In genomic region chr10:117081914-117082359, GRCm38 (mm10) we compare ENCODE assay signal across 26 mouse cellular contexts. TPM values are rescaled to one million over a fixed set of nuclear protein-coding genes. Genes with fewer than 3 reads are reported as not detected.
DNase-seq lines count a peak whose midpoint lies in the region; ATAC-seq lines count a peak whose summit lies in the region.
"Had no signal": no experiment of that assay in that cellular context is flagged by ENCODE, and none has a peak within 500 bp of the region (broad histone marks: within the 10 kb centered on the region; RNA-seq: fewer than 3 reads in every experiment).

No protein-coding gene starts in this region.

- no peak overlapping the region for H3K4me3 ChIP-seq in liver, embryonic 12.5 days
- H3K4me3 ChIP-seq: forebrain, embryonic 10.5 days; layer of hippocampus, adult 2 months had no signal

- H3K27ac ChIP-seq in liver, embryonic 12.5 days = peak overlapping the region; percentile 34; the same call in 1 of the 2 replicates
- H3K27ac ChIP-seq: forebrain, embryonic 10.5 days; kidney, postnatal 0 days; layer of hippocampus, adult 2 months had no signal

- 86% methylated on average over 2 of the region's 2 CpGs for WGBS in liver, embryonic 12.5 days (ENCODE audit: insufficient replicate concordance)

- H3K9me3 ChIP-seq in liver, embryonic 12.5 days (replicated peaks) = no peaks in the 10 kb centered on the region
- H3K9me3 ChIP-seq: forebrain, embryonic 10.5 days had no signal

- intact Hi-C loops in heart, postnatal 14 days (cut with DNase I) = no loop called here
- intact Hi-C loops in left cerebral cortex, postnatal 14 days (cut with DNase I) = no loop called here

- peak; percentile 71 for DNase-seq in heart, adult 11 months
- DNase-seq in heart, postnatal 14 days = no peak
- DNase-seq in liver = no peak
- DNase-seq in induced T-regulatory cell, adult 2 months (ENCODE audit: low read depth) = peak; percentile 67
- no peak for DNase-seq in left cerebral cortex, postnatal 14 days (ENCODE audit: low spot score in 2 of 2)
- no peak for DNase-seq in Muller cell, postnatal 12 days (ENCODE audit: inconsistent ontology term)
- DNase-seq in thymus, postnatal 36 days = no peak
- DNase-seq: adrenal gland, postnatal 25 days; cerebellum, adult 18-20 months; cerebellum, postnatal 25 days; forebrain, postnatal 0 days; heart, postnatal 4 days; kidney, adult 18-20 months; layer of hippocampus, postnatal 36 days; midbrain, embryonic 14.5 days; thymus, postnatal 14 days had no signal

- peaks cover 13% of the 10 kb centered on the region for H3K4me1 ChIP-seq in liver, embryonic 12.5 days
- H3K4me1 ChIP-seq: forebrain, embryonic 10.5 days had no signal

- H3K36me3 ChIP-seq in liver, embryonic 12.5 days = peaks cover 91% of the 10 kb centered on the region

- no peak overlapping the region for H3K4me2 ChIP-seq in liver, embryonic 12.5 days

- no peak for ATAC-seq in liver, embryonic 12.5 days
- ATAC-seq: forebrain, postnatal 0 days; hindbrain, embryonic 16.5 days; lung, postnatal 0 days; Patski had no signal

- H3K9ac ChIP-seq in liver, embryonic 12.5 days = 0 out of 2 replicates have a peak overlapping the region, but pooled peaks have one; percentile 7
- H3K9ac ChIP-seq: forebrain, postnatal 0 days had no signal

- no peaks in the 10 kb centered on the region for H3K27me3 ChIP-seq in liver, embryonic 12.5 days (replicated peaks)
- H3K27me3 ChIP-seq: Patski had no signal

RNA-seq across cellular contexts. Expression of gene Cct2, which starts 18.3 kb away (rescaled TPM):
- total RNA-seq in heart, postnatal 14 days (2021) = 100 to 1,000 TPM; 121 to 137 TPM
- 249 and 252 TPM in 2 replicates for polyA plus RNA-seq in liver, embryonic 12.5 days (2016; fragmentation: Nextera tagmentation; extraction: Ambion mirVana)
- total RNA-seq in left cerebral cortex, postnatal 14 days (2021) = 100 to 1,000 TPM; 186 to 187 TPM

RNA-seq across cellular contexts. Expression of gene Lrrc10, which starts 36.8 kb away (rescaled TPM):
- total RNA-seq in heart, postnatal 14 days (2021) = 100 to 1,000 TPM; 247 to 264 TPM
- not detected in 2 replicates for polyA plus RNA-seq in liver, embryonic 12.5 days (2016; fragmentation: Nextera tagmentation; extraction: Ambion mirVana)
- total RNA-seq in left cerebral cortex, postnatal 14 days (2021) = not detected
- total RNA-seq: adrenal gland, postnatal 25 days; forebrain, postnatal 0 days; left cerebral cortex, postnatal 25 days had no signal
- polyA plus RNA-seq: forebrain, embryonic 10.5 days; forebrain, postnatal 0 days; hindbrain, embryonic 16.5 days; kidney, postnatal 0 days; midbrain, embryonic 14.5 days; neural tube, embryonic 14.5 days; Patski; small intestine, adult 2 months had no signal

Comparison
In these comparisons a context has a peak if more than half of its experiments do, and no peak if none do; other contexts are left out.
1. DNase-seq: peak in heart, adult 11 months (single experiment) and induced T-regulatory cell, adult 2 months (single experiment); none in heart, postnatal 14 days (0 of 2), liver (single experiment), left cerebral cortex, postnatal 14 days (0 of 2), Muller cell, postnatal 12 days (single experiment) and thymus, postnatal 36 days (0 of 2).
2. RNA of gene Lrrc10, which starts 36.8 kb away (total RNA-seq): 247 to 264 TPM in heart, postnatal 14 days; not detected in left cerebral cortex, postnatal 14 days; every median in the first group is over 100 times any median in the second.